Mouse (Mus musculus): ENCODE data around the gene Zcchc8. TPM values are rescaled to one million over a fixed set of nuclear protein-coding genes. Genes with fewer than 3 reads are reported as not detected.
A peak's percentile ranks its signal among the peaks of the same experiment; 100 is the strongest.

Gene Zcchc8
- polyA plus RNA-seq, 1 experiment from 2014 or later: 30.7 TPM

- Histone ChIP-seq H3K4me3 (replicated peaks) (peak overlapping the region; percentile 83), H3K9me3 (replicated peaks) (no peaks in the 10 kb centered on the region), H3K9ac (peak overlapping the region; percentile 88), H3K27me3 (peaks cover 12% of the 10 kb centered on the region), H3K4me1 (replicated peaks) (peaks cover 45% of the 10 kb centered on the region), H3K4me2 (peak overlapping the region; percentile 95), H3K27ac (no peak overlapping the region), H3K36me3 (no peaks in the 10 kb centered on the region)
- ATAC-seq (ENCODE audit: low read depth) (no peak), DNase-seq (no peak)
- WGBS (ENCODE audit: insufficient replicate concordance): 3% methylated on average over 6 of the region's 6 CpGs
Observed at GRCm38 (mm10) chr5:123683043-123683376, 37.9 kb downstream of the Zcchc8 start.

DNA sequence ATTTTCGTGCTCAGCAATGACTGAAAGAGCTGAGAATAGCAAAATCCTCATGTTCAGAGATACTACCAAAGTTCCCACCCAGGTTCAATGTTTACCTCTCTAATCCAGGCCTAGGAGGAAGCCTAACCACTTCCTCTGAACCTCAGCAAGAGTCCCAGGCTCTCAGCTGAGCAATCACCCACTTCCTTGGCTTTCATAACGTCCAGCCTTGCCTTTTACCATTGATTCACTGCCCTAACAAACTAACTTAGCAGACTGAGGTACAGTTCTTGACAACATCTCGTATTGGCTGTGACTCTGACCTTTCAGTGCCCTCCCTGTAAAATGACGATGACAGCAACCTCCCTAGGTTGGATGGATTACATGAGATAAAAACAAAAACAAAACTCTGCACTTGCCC, 38.5 kb downstream of the Zcchc8 start:
- Histone ChIP-seq H3K27ac (0 out of 2 replicates have a peak overlapping the region, but pooled peaks have one; percentile 29), H3K9ac (peak overlapping the region; percentile 88; the same call in 1 of the 2 replicates), H3K4me3 (replicated peaks) (peak overlapping the region; percentile 83)

GRCm38 (mm10) chr5:123679546-123680263, 41.2 kb downstream of the Zcchc8 start:
- Histone ChIP-seq H3K9ac (no peak overlapping the region), H3K4me3 (replicated peaks) (no peak overlapping the region), H3K9me3 (replicated peaks) (no peaks in the 10 kb centered on the region), H3K27ac (no peak overlapping the region), H3K4me2 (no peak overlapping the region), H3K4me1 (replicated peaks) (peaks cover 40% of the 10 kb centered on the region), H3K27me3 (peaks cover 5% of the 10 kb centered on the region), H3K36me3 (no peaks in the 10 kb centered on the region)
- DNase-seq (no peak), ATAC-seq (ENCODE audit: low read depth) (no peak)
- WGBS (ENCODE audit: insufficient replicate concordance): 66% methylated on average over 5 of the region's 5 CpGs

More for the DNA sequence above, 38.5 kb downstream of the Zcchc8 start:
- DNase-seq (no peak), ATAC-seq (ENCODE audit: low read depth) (no peak)
- H3K4me1 ChIP-seq (replicated peaks): peaks cover 45% of the 10 kb centered on the region
- H3K36me3 ChIP-seq: no peaks in the 10 kb centered on the region
- H3K9me3 ChIP-seq (replicated peaks): no peaks in the 10 kb centered on the region
- H3K4me2 ChIP-seq: peak overlapping the region; percentile 95
- H3K27me3 ChIP-seq: peaks cover 12% of the 10 kb centered on the region
- WGBS (ENCODE audit: insufficient replicate concordance): 16% methylated on average over 4 of the region's 4 CpGs

DNA sequence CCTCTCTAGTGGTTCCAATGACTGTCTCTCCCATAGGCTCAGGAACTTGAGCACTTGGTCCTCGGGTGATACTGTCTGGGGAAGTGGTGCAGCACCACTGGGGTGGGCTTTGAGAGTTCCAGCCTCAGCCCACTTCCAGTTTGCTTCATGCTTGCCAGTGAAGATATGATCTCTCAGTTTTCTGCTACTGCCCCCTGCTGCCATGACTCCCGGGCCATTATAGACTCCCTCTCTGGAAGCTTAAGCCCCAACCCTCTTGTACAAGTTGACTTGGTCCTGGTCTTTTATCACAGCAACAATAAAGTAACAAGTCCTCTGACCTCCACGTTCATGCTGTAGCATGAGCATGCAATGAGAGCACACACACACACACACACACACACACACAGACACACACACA, 41.8 kb downstream of the Zcchc8 start:
- no peak for ATAC-seq (ENCODE audit: low read depth)
- Histone ChIP-seq H3K27ac (no peak overlapping the region), H3K4me2 (no peak overlapping the region), H3K4me3 (replicated peaks) (no peak overlapping the region), H3K36me3 (no peaks in the 10 kb centered on the region), H3K9ac (no peak overlapping the region), H3K27me3 (no peaks in the 10 kb centered on the region), H3K4me1 (replicated peaks) (peaks cover 37% of the 10 kb centered on the region), H3K9me3 (replicated peaks) (no peaks in the 10 kb centered on the region)
- 42% methylated on average over 3 of the region's 3 CpGs for WGBS (ENCODE audit: insufficient replicate concordance)
- no peak for DNase-seq

DNA sequence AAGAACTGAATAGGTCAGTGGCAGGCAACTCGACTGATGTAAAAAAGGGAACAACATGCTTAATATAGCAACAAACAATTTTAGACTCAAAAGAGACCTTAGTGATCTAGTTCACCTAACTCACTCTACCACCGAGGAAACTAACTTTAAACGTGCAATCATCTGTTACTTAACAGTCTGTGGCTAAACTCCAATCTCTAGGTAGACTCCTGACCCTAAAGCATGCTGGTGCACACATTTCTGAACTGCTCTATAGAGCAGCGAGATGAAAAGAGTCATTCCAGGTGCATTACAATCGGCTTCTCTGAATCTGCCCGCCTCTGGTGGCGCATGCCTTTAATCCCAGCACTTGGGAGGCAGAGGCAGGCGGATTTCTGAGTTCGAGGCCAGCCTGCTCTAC, 45.2 kb downstream of the Zcchc8 start:
- no peak overlapping the region for H3K4me2 ChIP-seq
- peak overlapping the region; percentile 47; the same call in 1 of the 2 replicates for H3K27ac ChIP-seq
- 0 out of 2 replicates have a peak, but pooled peaks have one; percentile 14 for ATAC-seq (ENCODE audit: low read depth)
- no peaks in the 10 kb centered on the region for H3K36me3 ChIP-seq
- H3K9ac ChIP-seq: no peak overlapping the region
- peaks cover 35% of the 10 kb centered on the region for H3K4me1 ChIP-seq (replicated peaks)
- no peak for DNase-seq
- no peaks in the 10 kb centered on the region for H3K9me3 ChIP-seq (replicated peaks)
- 60% methylated on average over 9 of the region's 9 CpGs for WGBS (ENCODE audit: insufficient replicate concordance)
- no peaks in the 10 kb centered on the region for H3K27me3 ChIP-seq
- no peak overlapping the region for H3K4me3 ChIP-seq (replicated peaks)

DNA sequence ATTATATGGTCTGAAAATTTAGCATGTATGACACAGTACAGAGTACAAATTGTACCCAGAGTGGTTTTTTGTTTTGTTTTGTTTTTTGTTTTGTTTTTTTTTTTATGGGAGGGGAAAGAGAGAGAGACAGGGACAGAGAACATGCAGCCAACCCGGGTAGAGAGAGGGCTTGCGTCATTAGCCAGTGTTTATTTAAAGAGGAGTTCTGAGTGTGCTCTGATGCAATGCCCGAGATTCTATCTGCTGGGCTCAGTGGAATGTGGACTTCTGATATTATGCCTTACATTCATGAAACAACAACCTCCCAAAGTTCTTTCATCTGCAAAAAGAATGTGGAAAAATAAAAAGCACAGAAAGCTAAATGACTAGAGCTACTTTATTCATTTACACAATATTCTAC, 45.7 kb downstream of the Zcchc8 start:
- no peak for DNase-seq
- Histone ChIP-seq H3K9ac (no peak overlapping the region), H3K27me3 (no peaks in the 10 kb centered on the region), H3K4me3 (replicated peaks) (no peak overlapping the region), H3K27ac (peak overlapping the region; percentile 47; the same call in 1 of the 2 replicates), H3K4me2 (no peak overlapping the region), H3K4me1 (replicated peaks) (peaks cover 40% of the 10 kb centered on the region), H3K9me3 (replicated peaks) (no peaks in the 10 kb centered on the region), H3K36me3 (no peaks in the 10 kb centered on the region)
- ATAC-seq (ENCODE audit: low read depth): no peak
- WGBS (ENCODE audit: insufficient replicate concordance): 12% methylated on average over 3 of the region's 3 CpGs

DNA sequence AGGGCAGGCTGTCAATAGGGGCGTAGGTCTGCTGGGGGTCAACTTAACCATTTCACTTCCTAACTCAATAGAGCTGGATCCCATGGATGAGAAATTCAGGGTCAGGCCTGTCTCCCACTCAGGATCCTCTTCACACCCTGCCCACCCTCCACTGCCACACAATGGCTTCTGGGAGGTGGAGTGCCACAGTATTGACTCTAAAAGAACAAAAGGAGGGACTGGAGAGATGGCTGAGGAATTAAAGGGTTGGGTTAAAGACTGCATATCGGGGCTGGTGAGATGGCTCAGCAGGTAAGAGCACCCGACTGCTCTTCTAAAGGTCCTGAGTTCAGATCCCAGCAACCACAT, 49.5 kb downstream of the Zcchc8 start:
- Histone ChIP-seq H3K27ac (peak overlapping the region; percentile 63), H3K36me3 (no peaks in the 10 kb centered on the region), H3K27me3 (no peaks in the 10 kb centered on the region), H3K9me3 (replicated peaks) (no peaks in the 10 kb centered on the region), H3K4me1 (replicated peaks) (peaks cover 63% of the 10 kb centered on the region), H3K9ac (no peak overlapping the region), H3K4me2 (peak overlapping the region; percentile 54; the same call in 1 of the 2 replicates), H3K4me3 (replicated peaks) (no peak overlapping the region)
- DNase-seq (no peak), ATAC-seq (ENCODE audit: low read depth) (no peak)
- WGBS (ENCODE audit: insufficient replicate concordance): 70% methylated on average over 3 of the region's 3 CpGs

DNA sequence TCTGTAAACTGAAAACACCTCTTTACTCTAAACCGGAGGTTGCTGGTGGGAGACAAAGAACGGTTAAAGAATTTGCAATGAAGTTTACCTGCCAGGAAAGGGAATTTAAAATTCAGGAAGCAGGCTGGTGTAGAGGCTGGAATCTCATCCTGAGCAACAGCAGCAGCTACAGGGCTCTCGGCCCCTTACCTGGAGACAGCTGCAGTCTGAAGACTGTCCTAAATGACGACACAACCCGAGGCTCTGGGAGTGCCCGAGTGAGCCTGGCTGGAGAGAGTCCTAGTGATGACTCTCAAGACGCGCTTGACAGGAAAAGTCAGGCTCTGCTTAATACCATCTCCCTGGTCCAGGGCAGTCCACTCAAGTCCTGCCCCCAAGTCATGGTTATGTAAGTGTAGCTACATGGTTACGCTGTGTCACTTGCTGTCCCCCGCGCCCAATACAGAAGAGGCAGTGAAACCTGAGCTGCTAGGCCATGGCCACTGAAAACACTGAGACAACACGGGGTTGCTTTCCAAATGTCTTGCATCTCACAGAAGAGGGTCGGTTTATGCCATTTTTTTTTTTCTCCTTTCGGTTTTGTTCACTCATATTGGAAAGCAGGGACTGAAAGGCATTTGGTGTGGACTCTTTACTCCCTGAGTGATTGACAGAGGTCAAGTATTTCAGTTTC, 50.0 kb downstream of the Zcchc8 start:
- ATAC-seq (ENCODE audit: low read depth): peak; percentile 21; the same call in 1 of the 2 replicates
- Histone ChIP-seq H3K9me3 (replicated peaks) (no peaks in the 10 kb centered on the region), H3K9ac (peak overlapping the region; percentile 42; the same call in 1 of the 2 replicates), H3K27ac (peak overlapping the region; percentile 63), H3K4me3 (replicated peaks) (peak overlapping the region; percentile 26; the same call in 1 of the 2 replicates), H3K4me1 (replicated peaks) (peaks cover 67% of the 10 kb centered on the region), H3K27me3 (no peaks in the 10 kb centered on the region), H3K36me3 (no peaks in the 10 kb centered on the region), H3K4me2 (peak overlapping the region; percentile 54)
- no peak for DNase-seq
- WGBS (ENCODE audit: insufficient replicate concordance): 50% methylated on average over 14 of the region's 14 CpGs

GRCm38 (mm10) chr5:123669991-123670799, 50.7 kb downstream of the Zcchc8 start:
- Histone ChIP-seq H3K9ac (peak overlapping the region; percentile 42; the same call in 1 of the 2 replicates), H3K36me3 (no peaks in the 10 kb centered on the region), H3K9me3 (replicated peaks) (no peaks in the 10 kb centered on the region), H3K4me1 (replicated peaks) (peaks cover 70% of the 10 kb centered on the region), H3K27ac (peak overlapping the region; percentile 63), H3K27me3 (no peaks in the 10 kb centered on the region), H3K4me2 (peak overlapping the region; percentile 54), H3K4me3 (replicated peaks) (0 out of 2 replicates have a peak overlapping the region, but pooled peaks have one; percentile 26)
- DNase-seq: no peak
- no peak for ATAC-seq (ENCODE audit: low read depth)
- 51% methylated on average over 9 of the region's 9 CpGs for WGBS (ENCODE audit: insufficient replicate concordance)

DNA sequence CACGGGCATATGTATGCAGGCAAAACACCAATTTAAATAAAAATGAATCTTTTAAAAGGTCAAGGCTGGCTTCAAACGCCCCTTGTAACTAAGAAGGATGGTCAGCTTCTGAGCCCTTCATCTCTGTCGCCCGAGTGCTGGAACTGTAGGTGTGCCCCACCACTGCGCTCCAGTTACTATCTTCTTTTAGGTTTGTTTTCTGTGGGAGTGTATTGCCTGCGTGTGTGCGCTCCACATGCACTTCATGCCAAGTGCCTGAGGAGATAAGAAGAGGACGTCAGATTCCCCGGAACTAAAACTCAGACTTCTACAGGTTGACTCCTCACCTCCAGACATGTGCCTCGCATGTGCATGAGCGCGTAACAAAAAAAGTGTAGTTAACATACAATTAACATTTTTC, 53.0 kb downstream of the Zcchc8 start:
- 49% methylated on average over 12 of the region's 12 CpGs for WGBS (ENCODE audit: insufficient replicate concordance)
- no peak overlapping the region for H3K4me3 ChIP-seq (replicated peaks)

GRCm38 (mm10) chr5:123665956-123666355, 54.9 kb downstream of the Zcchc8 start:
- WGBS (ENCODE audit: insufficient replicate concordance): 60% methylated on average over 7 of the region's 7 CpGs
- Histone ChIP-seq H3K27ac (no peak overlapping the region), H3K9ac (no peak overlapping the region), H3K4me3 (replicated peaks) (no peak overlapping the region), H3K9me3 (replicated peaks) (no peaks in the 10 kb centered on the region), H3K27me3 (no peaks in the 10 kb centered on the region), H3K4me1 (replicated peaks) (peaks cover 64% of the 10 kb centered on the region), H3K36me3 (no peaks in the 10 kb centered on the region), H3K4me2 (no peak overlapping the region)
- DNase-seq: no peak
- no peak for ATAC-seq (ENCODE audit: low read depth)

More for the DNA sequence above, 53.0 kb downstream of the Zcchc8 start:
- Histone ChIP-seq H3K4me2 (no peak overlapping the region), H3K27me3 (no peaks in the 10 kb centered on the region), H3K27ac (no peak overlapping the region), H3K4me1 (replicated peaks) (peaks cover 61% of the 10 kb centered on the region), H3K36me3 (no peaks in the 10 kb centered on the region), H3K9me3 (replicated peaks) (no peaks in the 10 kb centered on the region), H3K9ac (no peak overlapping the region)
- no peak for DNase-seq
- ATAC-seq (ENCODE audit: low read depth): peak; percentile 62; the same call in 1 of the 2 replicates
